Mouse (Mus musculus) T-helper 2 cell (primary cell): ENCODE data around the gene Rhox9.
"Not testable (repeated sequence)": the region's sequence is repeated elsewhere in the genome, so short reads cannot be mapped to it uniquely, and the experiment has no call there.

Experiments
- in situ Hi-C: fragments of 300-600 bp; cut with MboI, MseI; formaldehyde crosslinking; loops from one replicate; pipeline ENCODE4 v1.15.1; 2025; ENCODE audit warnings: high pct_unique_total_duplicates

The Rhox9 gene

DNA sequence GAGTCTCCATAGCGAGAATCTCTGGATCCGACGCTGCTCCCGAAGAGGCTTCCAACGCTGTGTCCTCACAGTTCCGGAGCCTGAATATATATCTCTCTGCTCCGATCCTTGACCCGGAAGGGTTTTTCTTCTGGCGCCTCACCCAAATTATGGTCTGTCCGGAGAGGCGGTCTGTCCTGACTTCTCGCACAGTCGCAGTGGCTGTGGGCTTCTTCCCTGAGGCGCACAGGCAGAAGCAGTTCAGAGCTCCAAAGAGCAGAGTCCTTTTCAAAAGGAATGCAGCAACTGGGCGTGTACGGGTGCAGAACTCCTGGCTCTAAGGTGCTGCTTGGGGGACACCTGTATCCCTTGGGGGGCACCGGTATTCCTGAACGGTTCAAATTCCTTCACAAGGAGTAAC is at the start of gene Rhox9:
Gene Rhox9 (minus strand): TSS at position 101 of the 400 bp plus-strand sequence.
- in situ Hi-C loops = loop anchor here (5.0 kb wide), 1 partner anchor 74 kb away; the partner anchor contains the start of gene Rhox6

- in situ Hi-C loops = no loop called here
Measured at GRCm38 (mm10) chrX:37916311-37916710, 14.7 kb upstream of the Rhox9 start.

GRCm38 (mm10) chrX:37908581-37908980 is 7.0 kb upstream of the Rhox9 start:
- in situ Hi-C loops = no loop called here

DNA sequence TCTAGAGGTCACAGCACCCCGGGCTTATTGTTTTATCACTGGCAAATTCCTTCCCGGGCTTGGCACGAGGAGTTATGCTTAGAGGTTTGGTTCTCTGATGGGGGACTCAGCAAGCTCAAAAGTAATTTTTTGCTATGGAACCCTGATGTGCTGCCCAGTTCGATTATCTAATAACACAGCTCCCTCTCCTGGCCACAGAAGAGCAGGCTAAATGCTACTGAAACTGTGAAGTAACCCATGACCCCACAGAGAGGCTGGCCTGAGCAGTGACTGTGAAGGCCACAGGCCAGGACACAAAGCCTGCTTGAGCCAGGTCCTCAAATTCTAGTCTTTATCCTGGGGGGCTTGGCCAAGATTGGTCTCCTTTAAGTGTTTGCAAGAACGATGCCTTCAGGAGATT is 2.2 kb upstream of the Rhox9 start:
- in situ Hi-C loops = loop anchor here (5.0 kb wide), 1 partner anchor 76 kb away; the partner anchor contains the start of gene Rhox6

- in situ Hi-C loops = not testable (repeated sequence)
Measured at GRCm38 (mm10) chrX:37897132-37897531, 4.4 kb downstream of the Rhox9 start, which contains the start of gene Rhox7b. TSS of gene Rhox7b (minus strand) at chrX:37897232.

DNA sequence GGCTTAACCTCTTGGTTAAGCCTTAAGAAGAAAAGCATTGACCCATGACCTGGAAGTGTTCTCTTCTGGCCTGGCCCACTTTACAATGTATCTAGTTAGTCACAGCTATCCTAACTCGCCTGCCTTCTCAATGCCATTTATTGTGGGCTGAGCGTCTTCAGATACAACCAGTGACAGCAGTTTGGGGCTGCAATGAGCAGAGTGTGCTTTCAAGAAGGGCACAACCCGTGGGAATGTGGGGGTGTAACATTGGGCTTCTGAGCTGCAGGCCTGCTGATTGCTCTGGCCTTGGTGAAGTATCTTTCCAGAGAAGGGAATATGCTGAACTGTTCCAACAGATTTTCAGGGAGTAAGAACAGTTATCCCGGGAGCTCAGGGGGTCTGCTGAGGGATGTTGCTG is 22.7 kb downstream of the Rhox9 start, which contains the start of gene Rhox8:
Gene Rhox8 (minus strand): TSS at position 101 of the 400 bp plus-strand sequence.
- in situ Hi-C loops = no loop called here

DNA sequence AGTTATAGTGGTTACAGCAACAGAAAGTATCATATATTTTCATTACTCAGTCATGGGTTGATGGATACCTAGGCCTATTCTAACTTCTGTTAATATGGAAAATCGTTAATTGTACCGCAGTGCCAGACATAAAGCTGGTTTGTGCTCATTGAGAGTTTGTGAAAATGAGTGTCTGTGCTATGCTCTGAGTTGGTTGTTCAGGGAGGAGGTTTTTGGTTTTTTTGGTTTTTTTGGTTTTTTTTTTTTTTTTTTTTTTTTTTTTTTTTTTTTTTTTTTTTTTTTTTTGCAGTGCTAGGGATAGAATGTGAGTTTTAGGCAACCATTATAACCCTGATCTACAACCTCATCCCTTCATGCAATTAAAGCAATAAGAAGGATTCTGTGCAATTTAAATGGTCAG is 29.9 kb downstream of the Rhox9 start:
- in situ Hi-C loops = no loop called here
